Mouse (Mus musculus): ENCODE data around the gene Arid4b. TPM values are rescaled to one million over a fixed set of nuclear protein-coding genes. Genes with fewer than 3 reads are reported as not detected.
"Not testable (repeated sequence)": the region's sequence is repeated elsewhere in the genome, so short reads cannot be mapped to it uniquely, and the experiment has no call there.

The Arid4b gene
- polyA plus RNA-seq, 1 experiment from 2014 or later, result 54.8 TPM

DNA sequence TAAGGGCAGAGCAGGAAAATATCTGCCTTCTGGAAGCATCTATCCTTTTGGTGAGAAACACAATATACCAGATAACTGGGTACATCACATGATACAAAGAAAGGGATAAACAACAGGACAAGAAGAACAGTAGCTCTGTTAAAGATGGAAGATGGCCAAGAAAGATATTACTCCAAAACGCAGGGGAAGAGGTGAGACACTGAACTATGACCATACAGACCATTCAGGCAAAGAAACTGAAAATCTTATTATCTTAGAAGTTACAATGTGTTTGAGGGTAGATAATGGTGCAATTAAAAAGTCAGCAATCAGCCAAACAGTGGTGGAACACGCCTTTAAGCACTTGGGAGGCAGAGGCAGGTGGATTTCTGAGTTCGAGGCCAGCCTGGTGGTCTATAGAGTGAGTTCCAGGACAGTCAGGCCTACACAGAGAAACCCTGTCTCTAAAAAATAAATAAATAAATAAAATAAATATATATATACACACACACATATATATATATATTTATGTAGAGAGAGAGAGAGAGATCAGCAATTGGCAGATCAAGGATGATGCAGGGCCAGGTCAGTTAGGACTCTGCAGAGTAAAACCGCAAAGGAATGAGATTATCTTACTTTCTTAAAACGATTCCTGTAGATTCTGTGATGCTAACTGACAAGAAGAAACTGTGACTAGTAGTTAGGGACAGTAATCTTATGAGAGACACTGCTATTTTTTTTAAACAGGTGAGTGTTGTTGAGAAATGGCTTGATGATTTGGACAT is 29.5 kb upstream of the Arid4b start:
- Histone ChIP-seq H3K9ac (ENCODE audit: low read length) (no peak overlapping the region), H3K4me3 (replicated peaks; ENCODE audit: low read length) (no peak overlapping the region), H3K27ac (ENCODE audit: low read length) (no peak overlapping the region), H3K27me3 (ENCODE audit: control insufficient read depth, insufficient read depth, low read length) (no peaks in the 10 kb centered on the region), H3K9me3 (replicated peaks; ENCODE audit: control insufficient read depth, low read length) (no peaks in the 10 kb centered on the region), H3K4me1 (ENCODE audit: control insufficient read depth, insufficient read depth, low read length) (peaks cover 2% of the 10 kb centered on the region), H3K36me3 (ENCODE audit: control insufficient read depth, insufficient read depth, low read length) (peaks cover 6% of the 10 kb centered on the region), H3K4me2 (ENCODE audit: low read depth, low read length) (no peak overlapping the region)
- WGBS, result 80% methylated on average over 5 of the region's 5 CpGs
- peak; percentile 17; the same call in 1 of the 2 replicates for ATAC-seq (ENCODE audit: insufficient read depth, low FRiP score)

DNA sequence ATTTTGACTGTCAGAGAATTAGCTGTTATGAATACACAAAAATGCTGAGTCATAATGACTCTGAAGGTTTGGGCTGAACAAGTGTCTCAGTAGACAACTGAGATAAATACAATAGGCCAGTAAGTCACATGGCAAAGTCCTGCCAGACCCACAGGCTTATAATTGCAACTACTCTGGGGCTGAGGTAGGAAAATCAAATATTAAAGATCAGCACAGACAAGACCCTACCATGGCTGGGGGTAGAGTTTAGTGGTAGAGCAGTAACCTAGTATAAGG is 29.0 kb upstream of the Arid4b start:
- no peak overlapping the region for H3K9ac ChIP-seq (ENCODE audit: low read length)
- no peaks in the 10 kb centered on the region for H3K27me3 ChIP-seq (ENCODE audit: control insufficient read depth, insufficient read depth, low read length)
- H3K4me3 ChIP-seq (replicated peaks; ENCODE audit: low read length), result no peak overlapping the region
- H3K36me3 ChIP-seq (ENCODE audit: control insufficient read depth, insufficient read depth, low read length), result peaks cover 4% of the 10 kb centered on the region
- peaks cover 6% of the 10 kb centered on the region for H3K4me1 ChIP-seq (ENCODE audit: control insufficient read depth, insufficient read depth, low read length)
- H3K27ac ChIP-seq (ENCODE audit: low read length), result no peak overlapping the region
- no peak overlapping the region for H3K4me2 ChIP-seq (ENCODE audit: low read depth, low read length)
- no peaks in the 10 kb centered on the region for H3K9me3 ChIP-seq (replicated peaks; ENCODE audit: control insufficient read depth, low read length)
- no peak for ATAC-seq (ENCODE audit: insufficient read depth, low FRiP score)

DNA sequence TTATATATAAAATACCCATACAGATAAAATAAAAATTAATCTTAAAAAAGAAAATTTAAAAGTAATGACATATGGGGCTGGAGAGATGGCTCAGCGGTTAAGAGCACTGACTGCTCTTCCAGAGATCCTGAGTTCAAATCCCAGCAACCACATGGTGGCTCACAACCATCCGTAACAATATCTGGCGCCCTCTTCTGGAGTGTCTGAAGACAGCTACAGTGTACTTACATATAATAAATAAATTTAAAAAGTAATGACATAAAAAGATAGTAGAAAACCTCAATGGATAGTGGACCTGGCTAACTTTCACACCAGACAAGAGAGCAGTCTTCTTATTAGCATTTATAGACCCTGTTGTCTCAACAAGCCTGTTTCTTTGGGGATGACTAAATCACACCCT is 27.7 kb upstream of the Arid4b start:
- H3K36me3 ChIP-seq (ENCODE audit: control insufficient read depth, insufficient read depth, low read length); H3K9me3 ChIP-seq (replicated peaks; ENCODE audit: control insufficient read depth, low read length); H3K4me2 ChIP-seq (ENCODE audit: low read depth, low read length); H3K4me1 ChIP-seq (ENCODE audit: control insufficient read depth, insufficient read depth, low read length); ATAC-seq (ENCODE audit: insufficient read depth, low FRiP score); H3K27me3 ChIP-seq (ENCODE audit: control insufficient read depth, insufficient read depth, low read length); H3K9ac ChIP-seq (ENCODE audit: low read length); H3K27ac ChIP-seq (ENCODE audit: low read length); H3K4me3 ChIP-seq (replicated peaks; ENCODE audit: low read length): not testable (repeated sequence)
- 75% methylated on average over 3 of the region's 3 CpGs for WGBS

DNA sequence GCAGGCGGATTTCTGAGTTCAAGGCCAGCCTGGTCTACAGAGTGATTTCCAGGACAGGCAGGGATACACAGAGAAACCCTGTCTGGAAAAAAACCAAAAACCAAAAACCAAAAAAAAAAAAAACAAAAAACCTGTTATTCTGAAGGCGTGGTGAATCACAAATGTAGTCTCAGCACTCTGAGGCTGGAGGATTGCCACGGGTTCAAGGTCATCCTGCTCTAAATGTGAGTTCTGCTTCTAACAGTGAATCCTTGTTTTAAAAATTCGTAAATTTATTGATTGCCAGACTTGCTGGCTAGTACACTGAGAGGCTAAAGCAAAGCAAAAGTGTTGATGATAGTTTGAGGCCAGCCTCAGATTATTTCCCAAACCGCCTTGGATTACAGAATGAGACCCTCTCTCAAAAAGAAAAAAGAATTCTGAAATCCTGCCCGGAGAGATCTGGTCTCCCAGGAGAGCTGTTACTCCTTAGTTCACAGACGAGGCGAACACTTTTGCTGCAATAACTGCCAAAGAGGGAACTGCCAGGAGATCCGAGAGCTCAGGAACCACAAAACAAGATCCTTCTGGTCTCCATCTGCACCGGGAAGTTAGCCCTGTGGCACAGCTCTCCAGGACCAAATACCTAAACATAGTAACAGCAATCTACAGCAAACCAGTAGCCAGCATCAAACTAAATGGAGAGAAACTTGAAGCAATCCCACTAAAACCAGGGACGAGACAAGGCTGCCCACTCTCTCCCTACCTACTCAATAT is 27.0 kb upstream of the Arid4b start:
- no peak for ATAC-seq (ENCODE audit: insufficient read depth, low FRiP score)
- H3K27me3 ChIP-seq (ENCODE audit: control insufficient read depth, insufficient read depth, low read length), result no peaks in the 10 kb centered on the region
- no peak overlapping the region for H3K27ac ChIP-seq (ENCODE audit: low read length)
- H3K4me3 ChIP-seq (replicated peaks; ENCODE audit: low read length), result no peak overlapping the region
- H3K9me3 ChIP-seq (replicated peaks; ENCODE audit: control insufficient read depth, low read length), result no peaks in the 10 kb centered on the region
- H3K9ac ChIP-seq (ENCODE audit: low read length), result no peak overlapping the region
- H3K36me3 ChIP-seq (ENCODE audit: control insufficient read depth, insufficient read depth, low read length), result no peaks in the 10 kb centered on the region
- H3K4me2 ChIP-seq (ENCODE audit: low read depth, low read length), result no peak overlapping the region
- 89% methylated on average over 11 of the region's 11 CpGs for WGBS
- peaks cover 12% of the 10 kb centered on the region for H3K4me1 ChIP-seq (ENCODE audit: control insufficient read depth, insufficient read depth, low read length)

DNA sequence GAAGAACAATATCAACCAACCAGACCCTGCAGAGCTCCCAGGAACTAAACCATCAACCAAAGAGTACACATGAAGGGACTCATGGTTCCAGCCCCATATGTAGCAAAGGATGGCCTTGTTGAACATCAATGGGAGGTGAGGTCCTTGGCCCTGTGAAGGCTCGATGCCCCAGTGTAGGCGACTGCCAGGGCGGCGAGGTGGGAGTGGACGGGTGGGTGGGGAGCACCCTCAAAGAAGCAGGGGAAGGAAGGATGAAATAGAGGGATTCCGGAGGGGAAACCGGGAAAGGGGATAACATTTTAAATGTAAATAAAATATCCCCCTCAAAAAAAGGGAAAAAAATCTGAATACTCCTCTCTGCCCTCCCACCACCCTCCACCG is 24.1 kb upstream of the Arid4b start:
- H3K27ac ChIP-seq (ENCODE audit: low read length), result peak overlapping the region; percentile 97; the same call in 1 of the 2 replicates
- H3K27me3 ChIP-seq (ENCODE audit: control insufficient read depth, insufficient read depth, low read length), result no peaks in the 10 kb centered on the region
- no peak for ATAC-seq (ENCODE audit: insufficient read depth, low FRiP score)
- peak overlapping the region; percentile 94 for H3K9ac ChIP-seq (ENCODE audit: low read length)
- H3K9me3 ChIP-seq (replicated peaks; ENCODE audit: control insufficient read depth, low read length), result no peaks in the 10 kb centered on the region
- peak overlapping the region; percentile 83 for H3K4me3 ChIP-seq (replicated peaks; ENCODE audit: low read length)
- no peaks in the 10 kb centered on the region for H3K36me3 ChIP-seq (ENCODE audit: control insufficient read depth, insufficient read depth, low read length)
- under 1% methylated on average over 8 of the region's 8 CpGs for WGBS
- peak overlapping the region; percentile 90 for H3K4me2 ChIP-seq (ENCODE audit: low read depth, low read length)
- peaks cover 12% of the 10 kb centered on the region for H3K4me1 ChIP-seq (ENCODE audit: control insufficient read depth, insufficient read depth, low read length)

DNA sequence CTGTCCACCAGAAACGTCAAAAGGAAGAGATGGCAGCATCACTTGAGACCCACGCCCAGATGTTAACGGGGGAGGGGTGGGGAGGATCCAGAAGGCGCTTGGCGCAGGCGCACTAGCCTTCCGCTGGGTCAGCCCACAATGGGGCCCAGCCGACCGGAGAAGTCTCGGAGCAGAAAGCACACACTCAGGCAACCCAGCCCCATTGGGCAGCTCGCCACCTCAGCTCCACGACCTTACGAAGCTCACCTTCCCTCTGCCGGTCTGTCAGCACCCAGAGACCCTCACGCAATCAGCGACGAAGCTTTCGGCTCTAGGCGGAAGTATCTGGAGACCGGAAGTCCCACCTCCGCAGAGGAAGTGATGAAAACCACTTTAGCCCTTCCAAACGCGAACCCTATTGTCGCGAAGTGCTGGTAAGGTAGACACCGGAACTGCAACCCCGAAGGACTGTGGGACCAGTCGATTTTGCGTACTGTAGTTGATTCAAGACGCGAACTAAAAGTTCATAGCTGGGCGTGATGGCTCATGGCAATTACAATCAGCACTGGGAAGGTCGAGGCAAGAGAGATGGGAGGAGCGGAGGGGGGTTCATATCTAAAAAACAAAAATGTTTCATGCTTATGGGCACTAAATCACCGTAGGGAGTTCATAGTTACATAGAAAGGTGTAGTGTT is 23.6 kb upstream of the Arid4b start, which contains the start of gene Tbce:
TSS of gene Tbce (minus strand) at position 347 of the 674 bp plus-strand sequence.
- WGBS, result under 1% methylated on average over 35 of the region's 35 CpGs
- no peaks in the 10 kb centered on the region for H3K36me3 ChIP-seq (ENCODE audit: control insufficient read depth, insufficient read depth, low read length)
- H3K27ac ChIP-seq (ENCODE audit: low read length), result peak within 1 kb of the TSS; percentile 97
- H3K9me3 ChIP-seq (replicated peaks; ENCODE audit: control insufficient read depth, low read length), result no peaks in the 10 kb centered on the region
- peak; percentile 96 for ATAC-seq (ENCODE audit: insufficient read depth, low FRiP score)
- H3K4me1 ChIP-seq (ENCODE audit: control insufficient read depth, insufficient read depth, low read length), result peaks cover 12% of the 10 kb centered on the region
- peak within 1 kb of the TSS; percentile 83 for H3K4me3 ChIP-seq (replicated peaks; ENCODE audit: low read length)
- H3K4me2 ChIP-seq (ENCODE audit: low read depth, low read length), result peak within 1 kb of the TSS; percentile 90
- H3K27me3 ChIP-seq (ENCODE audit: control insufficient read depth, insufficient read depth, low read length), result no peaks in the 10 kb centered on the region
- peak within 1 kb of the TSS; percentile 94 for H3K9ac ChIP-seq (ENCODE audit: low read length)

DNA sequence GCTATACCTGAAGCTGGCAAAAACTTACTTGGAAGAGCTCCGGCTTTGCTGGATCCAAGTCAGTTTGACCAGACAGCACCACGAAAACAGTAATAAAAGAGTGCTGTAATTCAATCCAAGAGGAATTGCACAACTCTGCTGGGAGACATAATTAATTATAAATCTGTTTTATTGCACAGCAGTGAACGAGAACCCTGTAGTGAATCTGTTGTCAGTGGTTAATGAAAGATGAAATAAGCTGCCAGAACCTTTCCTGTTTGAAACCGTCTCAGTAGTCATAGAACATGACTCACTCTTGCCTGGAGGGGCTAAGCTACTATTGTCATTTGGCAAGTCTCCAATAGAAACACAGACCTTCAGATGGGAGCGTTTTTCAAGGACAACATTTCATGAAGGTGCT is 22.8 kb upstream of the Arid4b start:
- Histone ChIP-seq H3K36me3 (ENCODE audit: control insufficient read depth, insufficient read depth, low read length) (no peaks in the 10 kb centered on the region), H3K4me3 (replicated peaks; ENCODE audit: low read length) (peak overlapping the region; percentile 83), H3K4me2 (ENCODE audit: low read depth, low read length) (peak overlapping the region; percentile 90), H3K9me3 (replicated peaks; ENCODE audit: control insufficient read depth, low read length) (no peaks in the 10 kb centered on the region), H3K27ac (ENCODE audit: low read length) (peak overlapping the region; percentile 97), H3K27me3 (ENCODE audit: control insufficient read depth, insufficient read depth, low read length) (no peaks in the 10 kb centered on the region), H3K4me1 (ENCODE audit: control insufficient read depth, insufficient read depth, low read length) (peaks cover 12% of the 10 kb centered on the region), H3K9ac (ENCODE audit: low read length) (peak overlapping the region; percentile 60)
- WGBS, result 21% methylated on average over 5 of the region's 5 CpGs
- ATAC-seq (ENCODE audit: insufficient read depth, low FRiP score), result peak; percentile 6; the same call in 1 of the 2 replicates

DNA sequence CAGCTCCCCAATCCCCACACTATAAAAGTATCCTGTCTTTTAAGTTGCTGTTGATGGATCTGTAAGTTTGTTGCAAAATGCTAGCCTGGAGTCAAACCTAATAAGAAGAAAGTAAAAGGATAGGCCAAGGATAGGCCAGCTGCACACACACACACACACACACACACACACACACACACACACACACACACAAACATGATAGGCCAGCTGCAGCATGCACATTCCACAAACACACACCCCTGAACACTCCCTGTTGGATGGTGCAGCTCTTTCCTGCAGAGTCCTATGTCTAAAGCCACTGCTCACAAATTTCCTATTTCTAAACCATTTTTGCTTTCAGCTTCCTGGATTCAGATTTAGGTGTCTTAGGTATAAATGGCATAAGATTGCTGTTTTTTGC is 19.2 kb upstream of the Arid4b start:
- Histone ChIP-seq H3K4me2 (ENCODE audit: low read depth, low read length) (no peak overlapping the region), H3K36me3 (ENCODE audit: control insufficient read depth, insufficient read depth, low read length) (peaks cover 8% of the 10 kb centered on the region; the same call in 1 of the 2 replicates), H3K4me3 (replicated peaks; ENCODE audit: low read length) (no peak overlapping the region), H3K4me1 (ENCODE audit: control insufficient read depth, insufficient read depth, low read length) (peaks cover 6% of the 10 kb centered on the region), H3K9me3 (replicated peaks; ENCODE audit: control insufficient read depth, low read length) (no peaks in the 10 kb centered on the region), H3K27ac (ENCODE audit: low read length) (no peak overlapping the region), H3K27me3 (ENCODE audit: control insufficient read depth, insufficient read depth, low read length) (no peaks in the 10 kb centered on the region), H3K9ac (ENCODE audit: low read length) (no peak overlapping the region)
- no peak for ATAC-seq (ENCODE audit: insufficient read depth, low FRiP score)

DNA sequence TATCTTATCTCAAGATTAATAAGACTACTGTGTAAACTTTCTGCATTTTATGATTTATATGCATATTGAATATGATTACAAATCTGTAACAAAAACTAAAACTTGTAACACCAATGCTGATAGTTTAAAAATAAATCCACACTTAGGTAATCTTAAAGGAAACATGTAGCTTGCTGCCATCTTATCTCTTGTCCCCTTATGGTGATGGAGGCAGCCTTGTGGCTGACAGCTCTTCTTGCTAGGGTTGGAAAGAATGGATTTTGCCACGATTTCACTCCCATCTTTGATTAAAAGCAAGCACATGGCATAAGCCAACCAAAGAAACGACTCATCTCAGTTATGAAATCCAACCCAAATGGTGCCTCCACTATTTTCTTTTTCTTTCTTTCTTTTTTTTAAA is 18.5 kb upstream of the Arid4b start:
- Histone ChIP-seq H3K4me1 (ENCODE audit: control insufficient read depth, insufficient read depth, low read length) (peaks cover 6% of the 10 kb centered on the region), H3K9ac (ENCODE audit: low read length) (no peak overlapping the region), H3K9me3 (replicated peaks; ENCODE audit: control insufficient read depth, low read length) (no peaks in the 10 kb centered on the region), H3K36me3 (ENCODE audit: control insufficient read depth, insufficient read depth, low read length) (peaks cover 14% of the 10 kb centered on the region), H3K27ac (ENCODE audit: low read length) (no peak overlapping the region), H3K4me2 (ENCODE audit: low read depth, low read length) (no peak overlapping the region), H3K27me3 (ENCODE audit: control insufficient read depth, insufficient read depth, low read length) (no peaks in the 10 kb centered on the region), H3K4me3 (replicated peaks; ENCODE audit: low read length) (no peak overlapping the region)
- no peak for ATAC-seq (ENCODE audit: insufficient read depth, low FRiP score)
- 62% methylated on average over 2 of the region's 2 CpGs for WGBS

Measured in stomach, embryonic 16.5 days (tissue).